Mouse (Mus musculus) megakaryocyte, adult 5-6 weeks (primary cell): ENCODE results near the gene Gfm1. TPM values are rescaled to one million over a fixed set of nuclear protein-coding genes. Genes with fewer than 3 reads are reported as not detected.

Experiments used
- ATAC-seq: 2 replicates; pipeline ENCODE4 v1.8.0; 2016; ENCODE audit warnings: mild to moderate bottlenecking, inconsistent platforms; ENCODE audit not compliant: poor library complexity, severe bottlenecking
- total RNA-seq, 2 experiments: library from RNA; stranded (forward) in 1 of 2; stranded (reverse) in 1 of 2; fragments of 153-499, 151-499 nt in 1 of 2; fragments of 221-1000, 200-1000 nt in 1 of 2; gene quantifications; 2 replicates each; pipeline versions ENCODE4 v1.2.3 to v1.2.4; 2015 to 2017

The Gfm1 gene
- 22.2 and 23.1 TPM in 2 replicates for total RNA-seq (2015)
- total RNA-seq (2017) = 28.4 and 34.5 TPM in 2 replicates

- peak; percentile 97 for ATAC-seq
Observed at GRCm38 (mm10) chr3:67429999-67430380, at the start of gene Gfm1. Gfm1 (plus strand) TSS chr3:67430096.

DNA sequence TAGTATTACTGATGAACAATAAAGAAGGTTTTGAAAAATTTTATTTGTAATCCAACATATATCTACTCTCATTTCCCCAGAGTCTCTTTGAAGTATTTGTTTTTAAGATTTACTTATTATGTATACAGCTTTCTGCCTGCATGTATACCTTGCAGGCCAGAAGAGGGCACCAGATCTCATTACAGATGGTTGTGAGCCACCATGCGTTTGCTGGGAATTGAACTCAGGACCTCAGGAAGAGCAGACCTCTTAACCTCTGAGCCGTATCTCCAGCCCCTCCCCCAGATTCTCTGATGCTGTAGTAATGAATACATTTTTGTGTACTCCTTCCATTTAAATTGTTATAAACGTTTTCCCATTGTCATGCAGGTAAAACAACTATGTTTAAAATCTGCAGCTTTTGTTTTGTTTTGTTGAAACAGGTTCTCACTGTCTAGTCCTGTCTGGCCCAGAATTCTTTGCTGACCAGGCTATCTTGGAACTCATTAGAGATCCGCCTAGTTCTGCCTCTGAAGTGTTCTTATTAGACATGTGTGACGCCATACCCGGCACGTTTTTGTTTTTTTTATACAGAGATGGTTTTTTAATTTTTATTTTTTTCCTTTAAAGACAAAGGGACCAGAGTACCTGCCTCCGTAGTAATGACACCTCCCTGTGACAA lies 428 bp upstream of the Gfm1 start:
- peak; percentile 6; the same call in 1 of the 2 replicates for ATAC-seq

GRCm38 (mm10) chr3:67434011-67434410 lies 4.1 kb downstream of the Gfm1 start:
- ATAC-seq = no peak

DNA sequence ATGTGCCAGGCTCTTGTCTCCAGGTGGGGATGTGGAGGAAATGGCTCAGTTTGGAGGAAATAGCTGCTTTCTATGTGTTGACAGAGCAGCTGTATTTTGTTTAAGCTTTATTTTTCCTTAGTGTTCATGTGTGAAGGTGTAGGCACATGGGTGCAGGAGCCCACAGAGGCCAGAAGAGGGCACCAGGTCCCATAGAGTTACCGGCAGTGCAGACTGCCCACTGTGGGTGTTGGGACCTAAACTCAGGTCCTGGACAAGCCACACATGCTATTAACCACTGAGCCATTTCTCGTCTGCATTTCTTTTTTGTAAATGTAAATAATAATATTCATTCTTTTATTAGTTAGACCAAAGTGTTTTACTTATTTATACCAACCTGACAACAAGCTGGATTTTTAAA lies 17.2 kb downstream of the Gfm1 start:
- ATAC-seq = 0 out of 2 replicates have a peak, but pooled peaks have one; percentile 43

DNA sequence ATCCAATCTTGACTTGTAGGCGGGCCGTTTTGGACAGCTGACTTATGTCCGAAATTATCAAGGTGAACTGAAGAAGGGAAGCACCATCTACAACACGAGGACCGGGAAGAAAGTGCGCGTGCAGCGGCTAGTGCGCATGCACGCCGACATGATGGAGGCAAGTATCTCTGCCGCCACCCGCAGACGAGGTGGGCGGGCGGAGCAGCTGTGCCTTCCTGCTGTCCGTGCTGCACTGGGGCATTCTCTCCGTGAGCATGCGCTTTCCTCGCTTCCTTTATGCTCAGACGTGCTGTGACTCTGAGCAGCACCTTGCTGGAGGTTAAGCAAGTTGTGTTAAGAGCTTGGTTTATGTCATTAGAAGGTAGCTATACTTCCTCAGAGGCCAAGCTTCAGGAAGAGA lies 19.8 kb downstream of the Gfm1 start:
- ATAC-seq = no peak

DNA sequence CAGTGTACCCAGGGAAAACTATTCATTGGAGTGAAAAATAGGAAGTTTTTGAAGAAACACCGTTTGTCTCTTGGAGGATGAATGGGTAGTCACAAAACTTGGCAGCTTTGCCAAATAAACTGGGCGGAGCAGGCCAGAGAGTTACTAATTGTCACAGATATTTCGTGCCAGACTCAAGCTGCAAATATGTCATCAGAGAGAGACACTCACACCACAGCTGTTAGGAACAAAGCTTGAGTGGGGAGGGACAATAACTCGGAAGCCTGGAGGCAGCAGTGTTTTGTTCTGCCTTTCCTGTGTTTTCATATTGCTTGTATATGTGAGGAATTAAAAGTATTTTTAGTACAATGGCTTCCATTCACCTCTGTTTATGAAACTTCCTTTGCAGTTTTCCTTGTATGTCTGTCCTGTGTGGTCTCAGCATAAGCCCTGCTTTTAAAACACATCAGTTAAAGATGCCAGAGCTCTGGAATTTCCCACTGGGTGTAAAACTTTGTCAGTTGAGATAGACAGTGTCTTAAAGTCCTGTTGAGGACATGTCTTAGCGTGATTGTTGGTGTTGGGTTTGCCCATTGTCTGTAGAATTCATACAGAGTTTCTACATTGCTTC lies 20.8 kb downstream of the Gfm1 start:
- ATAC-seq = no peak

DNA sequence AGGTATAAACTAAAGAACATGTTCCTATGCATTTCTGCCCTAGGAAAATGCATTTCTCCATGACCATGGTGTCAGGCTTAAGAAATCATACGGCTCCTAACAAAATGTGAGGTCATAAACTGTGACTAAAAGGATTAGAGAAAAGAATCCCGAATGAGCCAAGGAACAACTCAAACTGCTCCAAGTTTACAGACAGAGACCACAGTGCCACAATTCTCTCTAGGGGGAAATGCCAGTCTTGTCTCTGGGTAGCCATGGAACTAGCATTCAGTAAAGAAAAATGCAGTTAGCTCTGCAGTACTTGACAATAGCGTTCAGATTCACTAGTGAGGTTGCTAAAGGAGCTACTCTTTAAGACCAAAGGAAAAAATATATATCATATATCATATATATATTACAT lies 30.0 kb downstream of the Gfm1 start:
- ATAC-seq = no peak

- no peak for ATAC-seq
Observed at GRCm38 (mm10) chr3:67462015-67462414, 32.1 kb downstream of the Gfm1 start.

- no peak for ATAC-seq
Observed at GRCm38 (mm10) chr3:67462578-67462977, 32.7 kb downstream of the Gfm1 start.

GRCm38 (mm10) chr3:67463001-67463400 lies 33.1 kb downstream of the Gfm1 start:
- no peak for ATAC-seq

GRCm38 (mm10) chr3:67463450-67464372 lies 33.8 kb downstream of the Gfm1 start, which contains the start of gene Lxn:
Lxn (minus strand) TSS chr3:67463926.
- ATAC-seq = peak; percentile 97

DNA sequence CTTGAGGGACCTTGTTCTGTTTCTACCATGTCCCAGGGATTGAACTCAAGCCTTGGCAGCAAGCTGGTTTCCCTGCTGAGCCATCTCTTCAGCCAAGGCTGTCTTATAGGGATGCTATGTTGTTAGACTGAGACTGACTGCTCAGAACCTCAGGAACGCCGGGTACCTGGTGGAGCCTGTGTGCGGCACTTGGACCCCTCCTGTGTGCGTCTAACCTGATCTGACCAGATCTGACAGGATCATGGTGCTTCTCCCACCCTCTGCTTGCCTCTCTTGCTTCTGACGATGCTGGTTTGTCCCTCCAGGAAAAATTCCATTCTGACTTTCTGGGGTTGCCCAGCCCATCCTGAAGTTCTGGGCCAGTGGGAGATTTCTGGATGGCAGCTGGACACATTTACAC lies 36.7 kb downstream of the Gfm1 start:
- ATAC-seq = no peak

DNA sequence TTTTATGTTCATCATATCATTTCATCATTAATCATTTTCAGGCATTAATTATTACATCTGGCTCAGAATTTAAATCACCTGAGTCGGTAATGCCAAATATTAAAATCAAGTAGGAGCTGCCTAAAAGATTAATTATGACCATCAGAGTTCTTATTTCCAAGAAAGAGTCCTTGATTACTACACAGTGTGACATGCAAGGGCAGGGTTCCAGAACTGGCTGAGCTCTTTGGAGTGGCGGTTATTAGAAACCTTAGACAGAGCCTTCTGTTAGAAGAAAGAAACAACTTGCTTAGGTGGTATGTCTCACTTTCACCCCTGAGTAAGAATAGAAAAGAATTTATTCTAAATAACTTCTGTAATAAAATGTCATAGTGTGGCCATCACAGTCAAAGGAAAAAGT lies 37.4 kb downstream of the Gfm1 start:
- ATAC-seq = no peak

DNA sequence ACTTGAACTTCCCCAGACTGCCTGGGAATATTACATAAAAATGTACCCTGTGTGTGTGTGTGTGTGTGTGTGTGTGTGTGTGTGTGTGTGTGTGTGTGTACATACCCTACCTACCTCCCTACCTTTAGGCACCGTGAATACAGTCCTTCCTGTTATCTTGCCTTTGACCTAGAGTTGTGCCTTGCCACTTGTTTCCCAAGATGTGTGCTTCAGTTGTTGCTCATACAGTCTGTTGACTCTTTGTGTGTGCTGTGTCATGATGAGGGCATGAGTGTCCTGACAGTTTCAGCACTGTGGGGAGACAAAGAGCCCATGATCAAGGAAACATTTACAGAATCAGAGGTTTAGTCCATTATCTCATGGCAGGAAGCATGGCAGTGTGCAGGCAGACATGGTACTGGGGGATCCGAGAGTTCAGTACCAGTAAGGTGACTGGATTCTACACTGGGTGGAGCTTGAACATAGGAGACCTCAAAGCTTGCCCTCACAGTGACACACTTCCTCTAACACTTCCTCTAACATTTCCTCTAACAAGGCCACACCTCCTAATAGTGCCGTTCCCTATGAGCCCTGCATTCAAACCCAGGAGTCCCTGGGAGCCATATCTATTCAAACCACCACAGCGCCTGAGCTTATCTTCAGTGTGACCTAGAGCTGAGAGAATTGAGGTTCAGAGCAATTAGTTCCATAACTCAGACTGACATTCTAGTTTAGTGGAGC lies 41.7 kb downstream of the Gfm1 start:
- peak; percentile 73 for ATAC-seq

DNA sequence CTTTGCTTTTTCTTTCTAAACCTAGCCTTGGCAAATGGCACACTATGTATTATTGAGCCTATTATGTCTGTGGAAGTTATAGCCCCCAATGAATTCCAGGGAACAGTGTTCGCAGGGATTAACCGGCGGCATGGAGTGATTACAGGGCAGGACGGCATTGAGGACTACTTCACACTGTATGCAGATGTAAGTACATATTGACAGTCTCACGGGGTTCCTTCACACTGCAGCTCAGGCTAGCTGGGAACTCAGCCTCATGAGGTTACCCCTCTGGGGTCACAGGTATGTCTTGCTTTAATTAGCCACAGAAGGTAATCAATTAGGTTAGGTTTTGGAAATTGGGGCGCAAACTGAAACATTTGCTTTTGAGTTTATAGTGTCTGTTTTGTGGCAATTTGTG lies 43.5 kb downstream of the Gfm1 start:
- ATAC-seq = no peak

- ATAC-seq = no peak
Observed at GRCm38 (mm10) chr3:67479806-67480205, 49.9 kb downstream of the Gfm1 start.

DNA sequence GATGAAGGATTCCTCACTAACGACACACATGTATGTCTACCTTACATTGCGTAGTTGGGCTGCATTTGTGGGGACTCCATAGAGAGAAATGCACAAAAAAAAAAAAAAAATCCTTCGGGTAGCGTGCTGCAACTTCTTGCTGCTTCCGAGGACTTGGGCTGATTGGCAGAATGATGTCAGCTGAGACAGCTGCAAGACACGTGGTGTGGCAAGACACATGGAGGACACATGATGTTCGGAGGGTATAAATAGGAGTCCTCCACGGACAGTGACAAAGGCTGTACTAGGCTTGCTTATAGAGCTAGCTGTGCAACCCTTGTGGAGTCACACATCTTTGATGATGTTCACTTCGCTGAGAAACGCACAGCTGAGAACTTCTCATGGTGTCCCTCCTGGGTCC lies 52.5 kb downstream of the Gfm1 start:
- no peak for ATAC-seq

DNA sequence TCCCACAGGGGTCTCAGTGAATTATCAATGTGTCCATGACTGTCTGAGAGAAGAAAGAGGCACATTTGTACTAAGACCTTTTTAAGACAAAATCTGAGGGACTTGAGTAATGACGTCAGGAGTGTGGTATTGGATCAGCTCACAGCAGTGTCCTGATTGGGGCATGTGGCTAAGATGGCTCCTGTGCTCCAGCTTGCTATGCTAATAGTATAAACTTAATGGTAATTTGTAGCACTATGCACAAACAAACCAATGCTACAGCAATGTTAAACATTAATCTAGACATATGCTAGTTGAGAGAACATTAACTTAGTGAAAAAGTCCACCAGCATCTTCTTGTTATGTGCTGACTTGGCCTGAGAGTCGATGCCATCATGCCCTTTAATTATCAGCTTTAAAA lies 55.3 kb downstream of the Gfm1 start:
- no peak for ATAC-seq

DNA sequence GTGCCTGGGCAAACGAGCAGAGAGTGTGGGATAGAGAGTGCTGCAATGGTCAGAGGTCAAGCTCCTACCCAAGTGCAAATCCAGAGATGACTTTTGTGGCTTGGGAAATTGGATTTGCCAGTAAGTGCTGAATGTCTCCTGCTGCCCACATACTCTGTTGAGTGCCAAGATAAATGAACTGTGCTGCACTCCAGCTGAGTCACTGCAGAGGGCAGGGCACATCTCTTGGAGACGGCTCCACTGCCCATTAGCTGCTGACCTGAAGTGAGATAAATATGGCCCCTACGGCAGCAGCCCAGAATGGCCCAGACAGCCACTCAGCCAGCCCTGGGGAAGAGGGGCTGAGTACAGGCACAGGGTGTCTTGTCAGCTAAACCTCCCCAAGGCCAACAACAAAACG lies 60.3 kb downstream of the Gfm1 start:
- ATAC-seq = no peak

DNA sequence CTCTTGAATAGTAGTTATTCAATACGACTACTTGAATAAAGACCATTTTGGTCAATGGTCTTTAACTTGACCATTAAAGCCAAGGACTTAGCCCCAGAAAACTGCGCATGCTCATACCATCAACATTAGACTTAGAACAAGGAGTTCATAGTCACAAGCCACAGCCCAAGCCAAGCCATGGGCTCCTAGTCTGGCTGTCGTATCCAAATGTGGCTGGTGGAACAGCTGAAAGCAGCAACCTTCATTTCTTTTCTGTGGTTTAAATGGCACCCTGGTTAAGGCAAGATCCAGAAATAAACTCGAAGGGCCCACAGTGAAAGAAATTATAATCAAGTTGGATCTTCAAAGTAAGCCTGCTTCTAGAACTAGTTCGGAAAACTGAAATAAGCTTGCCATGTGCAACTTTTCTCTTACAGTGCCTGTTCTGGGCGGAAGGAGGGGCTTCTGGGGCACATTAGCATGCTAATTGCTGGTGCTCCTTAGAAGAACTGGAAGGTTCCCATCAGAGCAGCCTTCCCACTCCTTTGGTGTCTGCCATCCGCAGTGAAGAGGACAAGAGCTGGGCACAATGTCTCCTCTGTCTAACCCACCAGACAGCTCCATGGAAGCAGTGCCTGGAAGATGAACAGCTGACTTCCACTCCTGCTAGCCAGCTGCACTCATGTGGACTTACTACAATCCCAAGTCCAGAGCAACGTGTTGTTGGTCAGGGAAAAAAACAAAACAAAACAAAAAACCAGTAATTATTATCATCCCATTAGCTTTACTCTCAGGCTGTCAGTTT lies 62.4 kb downstream of the Gfm1 start:
- no peak for ATAC-seq
